Mouse (Mus musculus) small intestine, adult 2 months (tissue): ENCODE data around the gene Olfr543.

ENCODE experiments used
- CTCF ChIP-seq: fragments of 200-500 bp; IDR thresholded peaks from 2 replicates; pipeline ENCODE4 v1.5.1; 2012; ENCODE audit warnings: low read depth, mild to moderate bottlenecking, control low read depth, inconsistent platforms, low read length, moderate library complexity, mixed read lengths; ENCODE audit not compliant: insufficient replicate concordance, insufficient read length; ENCODE audit errors: extremely low read depth
- POLR2A ChIP-seq: fragments of 200-500 bp; IDR thresholded peaks from 2 replicates; pipeline ENCODE4 v1.6.1; 2012; ENCODE audit warnings: low read depth, mild to moderate bottlenecking, control low read depth, inconsistent platforms, low read length, moderate library complexity

- TF ChIP-seq CTCF (no peak), POLR2A (no peak)
Observed at GRCm38 (mm10) chr7:102483665-102484064, 2.2 kb upstream of the Olfr543 start.
